Mouse (Mus musculus): ENCODE results near the gene Zar1l. TPM values are rescaled to one million over a fixed set of nuclear protein-coding genes. Genes with fewer than 3 reads are reported as not detected.
"Not testable (repeated sequence)": the region's sequence is repeated elsewhere in the genome, so short reads cannot be mapped to it uniquely, and the experiment has no call there.

Zar1l gene
- not detected for total RNA-seq (2021)
- long read RNA-seq, experiment 1, result 0 reads
- long read RNA-seq, experiment 2, result 0 reads

DNA sequence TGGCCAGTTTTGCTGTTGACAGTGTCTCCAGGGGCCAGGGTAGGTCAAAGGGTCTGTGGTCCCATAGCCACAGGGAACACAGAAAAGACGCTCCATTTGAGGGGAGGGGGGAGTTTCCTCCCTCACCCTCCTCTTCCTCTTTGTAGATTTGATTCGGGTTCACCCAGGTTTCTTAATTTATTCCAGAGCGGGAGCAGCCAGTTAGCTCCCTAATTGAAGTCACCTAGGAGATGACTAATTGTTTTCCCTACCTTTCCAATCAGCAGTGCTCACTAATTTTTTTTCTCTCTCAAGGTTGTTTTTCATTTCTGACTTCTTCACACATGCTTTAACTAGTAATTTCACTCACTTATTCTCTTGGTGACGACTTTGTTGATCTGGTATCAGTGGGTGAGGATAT, at the start of gene Zar1l:
Gene Zar1l, minus strand, starts transcription at position 101 of the 400 bp plus-strand sequence.
- no peak for DNase-seq

DNA sequence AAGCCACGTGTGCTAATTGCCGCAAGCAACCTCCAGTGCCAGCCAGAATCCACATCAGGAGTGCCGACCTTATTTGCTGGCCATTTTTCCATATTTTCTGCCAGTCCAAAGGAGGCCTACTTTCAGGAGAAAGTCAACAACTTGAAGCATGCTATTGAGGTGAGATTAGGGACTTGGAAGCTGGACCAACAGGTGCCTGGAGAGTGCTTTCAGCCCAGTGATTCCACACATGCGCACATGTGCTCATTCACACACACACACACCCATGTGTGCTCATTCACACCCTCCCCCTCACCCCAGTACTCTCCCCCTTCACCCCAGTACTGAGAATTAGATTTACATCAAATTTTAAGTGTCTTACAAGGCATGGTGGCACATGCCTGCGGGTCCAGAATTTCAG, 49.0 kb upstream of the Zar1l start:
- DNase-seq, result no peak

DNA sequence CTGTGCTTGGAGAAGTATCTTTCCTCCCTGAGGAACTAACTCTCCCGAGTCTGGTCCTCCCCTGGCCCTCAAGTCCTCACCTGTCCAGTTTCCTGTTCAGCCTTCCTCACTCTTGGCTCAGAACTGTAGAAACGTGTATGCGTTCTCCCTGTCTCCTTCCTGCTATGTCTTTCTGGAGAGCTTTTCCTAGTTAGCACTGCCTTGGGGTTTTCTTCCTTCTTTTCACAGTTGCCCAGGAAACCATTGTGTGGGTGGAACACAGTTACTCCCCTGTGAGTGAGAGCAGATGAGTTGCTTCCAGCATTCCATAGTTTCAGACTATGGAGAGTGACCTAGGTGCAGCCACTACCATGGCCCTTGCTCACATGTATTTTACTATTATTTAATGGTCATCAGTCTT, 48.3 kb upstream of the Zar1l start:
- no peak for DNase-seq

DNA sequence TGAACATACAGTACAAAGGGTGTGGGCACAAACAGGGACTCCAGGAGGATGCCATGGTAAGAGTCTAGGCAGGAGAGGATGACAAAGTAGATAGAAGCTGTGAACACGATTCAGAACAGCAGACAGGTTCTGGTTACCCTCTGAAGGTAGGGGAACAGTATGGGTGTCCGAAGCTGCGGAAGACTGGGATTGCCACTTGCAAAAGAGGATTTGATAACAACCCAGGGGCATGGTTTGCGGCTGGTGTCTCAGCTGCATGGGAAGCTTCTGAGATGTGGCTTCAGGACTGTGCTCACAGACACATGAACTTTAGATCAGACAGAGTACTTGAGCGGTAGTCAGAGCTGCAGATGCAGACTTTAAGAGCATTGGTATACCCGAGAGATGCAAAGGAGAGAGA, 46.5 kb upstream of the Zar1l start:
- no peak for DNase-seq

DNA sequence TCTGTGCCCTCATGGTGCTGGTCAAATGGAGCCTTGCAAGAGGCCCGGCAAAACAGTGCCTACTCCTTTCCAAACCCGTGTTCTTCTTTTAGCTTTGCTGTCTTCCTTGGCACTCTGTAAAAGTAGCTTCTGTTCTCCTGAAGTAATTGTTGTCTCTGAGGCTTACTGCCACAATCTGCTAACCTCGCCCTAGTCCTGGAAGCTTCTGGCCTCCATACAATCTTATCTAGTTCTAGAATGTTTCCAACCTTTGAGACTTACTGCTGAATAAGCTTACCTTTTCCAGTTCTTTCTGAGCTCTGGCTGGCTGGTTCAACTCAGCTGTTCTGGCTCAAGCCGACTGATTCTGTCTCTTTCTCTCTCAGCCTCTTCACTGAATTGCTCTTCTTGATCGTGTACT, 43.8 kb upstream of the Zar1l start:
- no peak for DNase-seq

DNA sequence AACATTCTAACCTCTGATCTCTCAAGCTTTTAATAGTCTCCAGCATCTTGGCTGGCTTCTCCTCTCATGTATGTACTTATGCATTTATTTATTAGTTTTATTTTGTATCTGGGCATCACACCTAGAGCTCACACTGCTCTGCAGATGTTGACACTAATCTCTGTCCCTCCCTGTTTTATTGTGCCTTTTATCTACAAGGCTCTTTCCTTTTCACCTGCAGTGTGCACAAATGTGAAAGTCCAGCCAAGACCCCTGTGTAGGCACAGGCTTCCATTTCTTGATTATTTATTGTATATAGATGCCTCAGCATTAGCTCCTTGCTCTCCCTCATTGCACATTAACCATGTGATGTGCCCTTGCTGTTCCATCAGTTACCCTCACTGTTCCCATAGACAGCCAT, 43.4 kb upstream of the Zar1l start:
- no peak for DNase-seq

DNA sequence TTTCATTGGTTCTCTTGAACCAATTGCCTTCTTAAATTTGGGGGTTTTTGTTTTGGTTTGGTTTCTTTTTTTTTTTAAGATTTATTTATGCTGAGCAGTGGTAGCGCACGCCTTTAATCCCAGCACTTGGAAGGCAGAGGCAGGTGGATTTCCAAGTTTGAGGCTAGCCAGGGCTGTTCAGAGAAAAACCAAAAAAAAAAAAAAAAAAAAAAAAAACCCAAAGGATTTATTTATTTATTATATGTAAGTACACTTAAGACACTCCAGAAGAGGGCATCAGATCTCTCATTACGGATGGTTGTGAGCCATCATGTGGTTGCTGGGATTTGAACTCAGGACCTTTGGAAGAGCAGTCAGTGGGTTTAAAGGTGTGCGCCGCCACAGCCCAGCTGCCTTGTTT, 42.9 kb upstream of the Zar1l start:
- no peak for DNase-seq

DNA sequence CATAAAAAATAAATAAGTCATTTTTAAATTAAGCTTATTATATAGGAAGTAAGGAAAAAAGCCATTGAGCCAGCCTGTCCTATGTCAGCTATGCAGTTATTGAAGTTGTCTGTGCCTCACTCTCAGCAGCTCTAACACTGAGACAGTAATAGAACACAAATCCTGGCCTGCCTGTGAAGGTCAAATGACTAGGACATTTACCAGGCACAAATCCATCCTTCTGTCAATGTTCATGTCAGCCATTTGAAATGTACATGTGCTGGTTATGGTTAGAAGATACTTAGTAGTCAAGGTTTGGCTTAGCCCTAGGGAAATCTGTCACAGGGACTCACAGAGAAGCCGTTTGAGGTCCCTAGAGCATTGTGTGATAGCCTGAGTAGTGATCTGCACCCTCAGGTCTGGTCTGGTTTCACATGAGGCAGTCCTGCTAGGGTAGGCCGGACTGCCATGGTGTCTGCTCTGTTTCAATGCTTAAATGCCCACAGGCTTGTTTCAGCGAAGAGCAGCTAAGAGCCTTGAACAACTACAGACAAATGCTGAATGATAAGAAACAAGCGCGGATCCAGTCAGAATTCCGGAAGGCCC, 41.6 kb upstream of the Zar1l start:
- DNase-seq, result peak in 1 of 2 experiments; percentile 14

DNA sequence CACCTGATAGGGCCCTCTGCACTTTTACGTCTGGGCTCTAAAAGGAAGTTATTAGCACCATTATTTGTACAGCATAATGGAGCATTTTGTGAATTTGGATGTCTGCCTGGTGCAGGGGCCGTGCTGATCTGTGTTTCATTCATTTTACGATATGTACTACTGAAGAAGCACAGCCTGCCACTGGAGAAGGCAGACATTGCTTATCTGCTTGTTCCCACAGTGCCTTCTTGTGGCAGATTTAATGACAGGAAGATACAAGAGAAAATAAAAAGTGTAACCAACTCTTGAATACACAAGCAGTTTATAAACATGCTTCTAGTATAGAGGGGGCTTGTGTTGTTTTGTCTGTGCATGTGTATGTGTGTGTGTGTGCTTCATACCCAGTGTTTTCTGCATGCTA, 33.7 kb upstream of the Zar1l start:
- no peak for DNase-seq

DNA sequence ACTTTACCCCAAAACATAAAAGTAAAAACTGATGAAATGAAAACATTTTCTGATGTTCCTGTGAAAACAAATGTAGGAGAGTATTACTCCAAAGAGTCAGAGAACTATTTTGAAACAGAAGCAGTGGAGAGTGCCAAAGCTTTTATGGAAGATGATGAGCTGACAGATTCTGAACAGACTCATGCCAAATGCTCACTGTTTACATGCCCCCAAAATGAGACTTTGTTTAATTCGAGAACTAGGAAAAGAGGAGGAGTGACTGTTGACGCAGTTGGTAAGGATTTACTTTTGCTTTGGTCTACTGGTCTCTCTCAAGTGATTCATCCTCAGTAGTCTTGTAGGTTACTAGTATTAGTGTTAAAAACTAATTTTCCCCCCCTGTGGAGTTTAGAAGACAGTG, 25.2 kb upstream of the Zar1l start:
- no peak for DNase-seq

DNA sequence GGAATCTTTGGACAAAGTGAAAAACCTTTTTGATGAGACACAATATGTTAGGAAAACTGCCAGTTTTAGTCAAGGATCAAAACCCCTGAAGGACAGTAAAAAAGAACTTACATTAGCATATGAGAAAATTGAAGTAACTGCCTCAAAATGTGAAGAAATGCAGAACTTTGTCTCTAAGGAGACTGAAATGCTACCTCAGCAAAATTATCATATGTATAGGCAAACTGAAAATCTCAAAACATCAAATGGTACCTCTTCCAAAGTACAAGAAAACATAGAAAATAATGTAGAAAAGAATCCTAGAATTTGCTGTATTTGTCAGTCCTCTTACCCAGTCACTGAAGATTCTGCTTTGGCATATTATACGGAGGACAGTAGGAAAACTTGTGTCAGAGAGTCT, 23.3 kb upstream of the Zar1l start:
- no peak for DNase-seq

DNA sequence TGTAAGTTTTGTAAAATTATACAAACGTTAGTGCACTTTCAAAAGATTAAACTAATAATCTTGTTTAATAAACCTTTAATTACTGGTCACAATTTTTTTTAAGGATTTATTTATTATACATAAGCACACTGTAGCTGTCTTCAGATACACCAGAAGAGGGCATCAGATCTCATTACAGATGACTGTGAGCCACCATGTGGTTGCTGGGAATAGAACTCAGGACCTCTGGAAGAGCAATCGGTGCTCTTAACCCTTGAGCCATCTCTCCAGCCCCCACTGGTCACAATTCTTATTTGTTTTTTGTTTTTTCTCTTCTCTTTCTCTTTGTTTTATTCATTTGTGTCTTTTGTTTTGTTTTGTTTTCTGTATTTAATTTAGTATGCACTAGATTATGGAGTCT, 7.3 kb upstream of the Zar1l start:
- no peak for DNase-seq

DNA sequence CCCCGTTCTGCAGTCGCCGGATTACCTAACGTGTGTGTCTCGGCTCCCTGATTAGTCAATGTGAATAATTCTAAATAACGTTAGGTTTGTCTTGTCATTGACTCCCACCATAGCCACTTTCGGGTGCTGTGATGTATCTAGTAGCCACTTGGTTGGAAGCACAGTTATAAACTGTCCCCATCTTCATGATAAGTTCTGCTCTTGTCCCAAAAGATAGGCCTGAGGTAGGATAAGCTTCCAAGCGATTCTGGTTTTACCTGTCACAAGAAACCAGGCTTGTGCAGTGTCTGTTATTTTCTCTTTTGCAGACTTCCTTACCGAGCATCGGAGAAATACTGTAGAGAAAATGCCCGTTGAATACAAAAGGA, 4.9 kb upstream of the Zar1l start:
- no peak for DNase-seq

DNA sequence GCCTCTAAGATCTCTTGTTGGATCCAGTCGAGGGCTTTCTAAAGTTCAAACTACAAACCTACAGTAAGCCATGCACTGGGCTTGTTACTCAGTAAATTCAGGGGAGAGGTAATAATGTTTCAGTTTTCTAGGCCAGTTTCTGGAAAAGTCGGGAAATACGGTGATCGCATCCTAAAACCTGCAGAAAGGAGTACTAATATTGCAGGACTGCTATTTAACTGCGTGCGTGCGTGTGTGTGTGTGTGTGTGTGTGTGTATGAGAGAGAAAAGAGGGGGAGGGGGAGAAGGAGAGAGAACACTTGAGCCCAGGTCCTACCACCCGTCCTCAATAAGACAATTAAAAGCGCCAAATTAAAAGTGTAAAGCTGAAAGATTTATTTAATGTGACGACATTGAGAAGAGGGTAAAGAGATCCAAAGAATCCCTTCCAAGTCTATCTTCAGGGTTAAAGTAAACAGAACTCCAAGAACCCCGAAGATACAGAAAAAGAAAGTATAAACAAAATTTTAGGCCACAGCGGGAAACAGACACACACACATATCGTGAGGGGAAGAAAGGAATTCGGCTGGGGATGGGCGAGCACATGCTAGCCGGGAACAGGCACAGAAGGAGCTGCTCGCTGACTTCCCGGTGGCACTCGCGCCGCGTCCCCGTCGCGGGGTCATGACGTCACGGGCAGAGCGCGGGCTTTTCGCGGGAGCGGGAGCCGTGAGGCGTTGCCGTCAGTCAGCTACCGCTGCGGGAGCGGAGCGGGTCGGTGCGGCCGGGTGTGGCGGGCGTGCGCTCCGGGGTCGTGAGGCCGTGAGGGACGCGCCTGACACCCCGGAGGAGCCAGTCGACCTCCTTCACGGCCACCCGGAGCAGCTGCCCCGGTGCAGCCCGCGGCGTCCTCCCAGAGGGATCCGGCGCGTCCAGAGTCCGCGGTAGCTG, 4.2 kb upstream of the Zar1l start, which contains the start of gene Brca2:
Gene Brca2, plus strand, starts transcription at position 694 of the 930 bp plus-strand sequence.
- peak; percentile 92 to 94 for DNase-seq

DNA sequence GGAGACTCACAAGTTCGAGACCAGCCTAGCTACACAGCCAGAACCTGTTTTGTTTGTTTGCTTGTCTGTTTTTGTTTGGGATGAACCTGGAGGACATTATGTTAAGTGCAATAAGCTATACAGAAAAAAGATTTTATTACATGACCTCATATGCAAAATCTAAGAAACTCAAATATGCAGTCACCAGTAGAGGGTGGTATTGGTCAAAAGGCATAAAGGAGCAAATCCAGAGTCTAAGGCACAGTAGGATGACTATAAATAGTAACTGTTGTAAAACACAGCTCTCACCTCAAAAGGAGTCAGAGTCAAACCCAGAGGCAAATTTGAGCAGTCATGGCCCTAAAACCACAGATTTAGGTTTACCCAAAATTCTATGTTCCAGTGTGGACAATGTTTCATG, 1.6 kb upstream of the Zar1l start:
- peak in 1 of 2 experiments; percentile 20 for DNase-seq

DNA sequence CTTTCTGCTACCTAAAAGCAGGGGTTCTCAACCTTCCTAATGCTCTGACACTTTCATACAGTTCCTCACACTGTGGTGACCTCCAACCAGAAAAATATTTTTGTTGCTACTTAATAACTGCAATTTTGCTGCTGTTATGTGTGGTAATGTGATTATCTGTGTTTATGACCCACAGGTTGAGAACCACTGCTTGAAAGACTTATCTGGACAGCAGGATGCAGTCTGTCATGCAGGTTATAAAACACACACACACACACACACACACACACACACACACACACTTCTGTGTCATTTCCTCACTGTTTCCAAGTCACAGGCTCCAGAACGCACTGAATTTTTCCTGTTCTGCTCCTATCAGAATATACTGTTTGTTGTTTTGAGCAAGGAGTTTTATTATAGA, 3.9 kb downstream of the Zar1l start:
- no peak for DNase-seq

DNA sequence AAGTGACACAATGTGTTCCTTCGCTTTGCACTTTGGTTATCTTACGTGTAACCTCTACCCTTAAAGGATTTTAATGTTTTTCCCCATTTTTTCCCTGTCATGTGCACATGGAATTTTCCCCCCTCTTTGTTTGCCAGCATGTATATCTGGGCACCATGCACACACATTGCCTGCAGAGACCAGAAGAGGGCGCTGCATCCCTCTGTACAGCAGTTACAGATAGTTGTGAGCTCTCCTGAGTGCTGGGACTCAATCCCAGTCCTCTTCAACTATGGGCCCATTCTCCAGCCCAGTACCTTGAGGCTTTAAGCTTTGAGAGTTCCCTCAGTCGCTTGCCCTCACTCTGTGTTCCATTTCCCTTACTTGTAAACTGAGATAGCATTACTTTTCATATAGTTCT, 4.7 kb downstream of the Zar1l start:
- DNase-seq, result no peak

DNA sequence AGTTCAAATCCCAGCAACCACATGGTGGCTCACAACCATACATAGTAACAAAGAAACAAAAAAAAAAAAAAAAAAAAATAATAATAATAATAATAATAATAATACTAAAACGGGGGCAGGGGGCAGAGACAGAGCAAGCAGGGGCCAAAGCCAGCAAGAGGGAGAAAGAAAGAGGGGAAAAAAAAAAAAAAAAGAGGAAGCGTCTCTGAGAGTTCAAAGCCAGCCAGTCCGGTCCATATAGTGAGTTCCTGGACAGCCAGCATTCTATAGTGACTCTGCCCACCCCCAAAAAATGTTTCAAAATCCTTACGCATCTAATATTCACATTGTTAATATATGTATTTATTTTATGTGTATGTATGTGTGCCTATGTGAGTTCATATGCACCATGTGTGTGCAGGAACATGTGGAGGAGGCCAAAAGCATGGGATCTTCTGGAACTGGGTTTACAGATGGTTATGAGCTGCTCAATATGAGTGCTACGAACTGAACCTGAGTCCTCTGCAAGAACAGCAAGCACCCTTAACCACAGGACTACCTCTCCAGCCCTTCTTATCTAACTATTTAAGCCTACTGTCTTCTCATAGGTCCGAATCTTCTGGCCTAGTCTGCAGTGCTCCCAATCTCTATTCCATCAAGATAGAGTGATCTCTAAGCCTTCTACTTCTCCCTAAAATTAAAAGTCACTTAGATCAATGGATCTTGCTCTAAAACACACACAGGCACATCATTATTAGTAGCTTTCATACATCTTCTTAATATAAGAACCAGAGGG, 7.3 kb downstream of the Zar1l start:
- DNase-seq, result no peak

DNA sequence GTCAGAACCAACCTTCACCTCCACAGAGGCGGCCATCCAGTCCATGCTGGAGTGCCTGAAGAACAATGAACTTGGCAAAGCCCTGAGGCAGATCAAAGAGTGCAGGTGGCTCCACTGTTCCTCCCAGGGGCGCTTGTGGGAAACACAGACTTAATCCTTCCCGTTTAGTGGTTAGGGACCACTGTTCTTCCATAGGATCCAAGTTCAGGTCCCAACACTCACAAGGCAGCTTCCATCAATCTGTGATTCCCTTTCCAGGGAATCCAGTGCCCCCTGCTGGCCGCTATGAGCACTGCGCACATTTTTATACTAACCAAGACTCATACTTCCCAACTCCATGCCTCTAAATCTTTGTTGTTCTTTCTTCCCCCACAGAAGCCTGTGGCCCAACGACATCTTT, 22.2 kb downstream of the Zar1l start:
- DNase-seq, result peak; percentile 20 to 76

DNA sequence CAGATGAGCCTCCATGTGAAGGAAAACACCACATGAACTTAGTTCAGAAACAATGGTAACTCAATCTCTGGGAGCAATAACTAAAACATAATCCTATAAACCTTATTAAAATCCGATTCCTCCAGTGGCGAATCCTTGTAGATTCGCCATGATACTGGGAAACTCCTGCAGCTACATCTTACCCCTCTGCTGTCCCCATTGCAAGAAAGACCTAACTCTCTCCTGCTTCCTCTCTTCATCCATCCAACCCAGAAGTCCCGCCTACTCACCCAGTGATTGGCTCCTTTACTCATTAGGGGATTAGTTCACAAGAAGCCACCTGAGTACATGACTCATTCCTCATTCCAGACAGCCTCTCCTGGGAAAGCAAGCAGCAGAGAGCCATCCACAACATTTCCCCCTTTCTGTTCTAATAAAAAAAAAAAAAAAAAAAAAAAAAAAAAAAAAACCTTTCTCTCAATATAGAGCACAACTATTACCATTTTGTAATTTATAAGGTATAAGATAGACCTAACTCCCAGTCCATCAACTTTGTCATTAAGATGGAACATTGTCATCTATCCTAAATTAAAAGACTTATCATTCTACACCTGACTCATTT, 26.3 kb downstream of the Zar1l start:
- not testable (repeated sequence) for DNase-seq

DNA sequence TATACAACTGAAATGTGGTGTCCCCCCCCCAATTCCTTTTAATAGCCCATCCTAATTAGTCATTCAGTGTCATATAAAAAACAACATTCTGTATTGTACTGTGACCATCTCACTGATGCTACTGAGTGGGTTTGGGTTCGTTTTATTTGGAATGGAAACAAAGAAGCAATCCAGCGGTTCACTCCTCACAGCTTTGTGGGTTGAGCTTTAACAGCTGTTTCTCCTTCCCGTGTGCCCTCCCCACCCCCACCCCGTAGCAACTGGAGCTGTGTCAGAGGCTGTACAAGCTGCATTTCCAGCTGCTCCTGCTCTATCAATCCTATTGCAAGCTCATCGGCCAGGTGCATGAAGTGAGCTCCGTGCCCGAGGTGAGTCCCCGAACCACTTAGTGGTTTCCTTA, 27.1 kb downstream of the Zar1l start:
- DNase-seq, result no peak

DNA sequence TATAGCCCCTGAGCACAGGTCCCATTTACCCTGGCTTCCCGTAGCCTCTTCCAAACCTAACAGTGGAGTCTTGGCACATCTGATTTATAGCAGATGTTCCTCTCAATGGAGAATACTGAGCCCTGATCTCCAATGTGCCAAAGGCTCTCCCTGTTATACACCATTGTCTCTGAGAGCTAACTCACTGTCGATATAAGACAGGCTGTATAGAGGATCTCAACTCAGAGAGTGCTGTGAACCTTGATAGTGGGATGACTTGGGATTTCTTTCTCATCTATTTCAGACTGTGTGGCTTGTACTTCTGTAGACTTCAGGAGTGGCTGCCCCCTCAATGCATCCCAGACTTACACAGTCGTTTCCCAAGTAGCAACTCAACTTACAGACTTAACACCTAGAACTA, 27.7 kb downstream of the Zar1l start:
- no peak for DNase-seq

DNA sequence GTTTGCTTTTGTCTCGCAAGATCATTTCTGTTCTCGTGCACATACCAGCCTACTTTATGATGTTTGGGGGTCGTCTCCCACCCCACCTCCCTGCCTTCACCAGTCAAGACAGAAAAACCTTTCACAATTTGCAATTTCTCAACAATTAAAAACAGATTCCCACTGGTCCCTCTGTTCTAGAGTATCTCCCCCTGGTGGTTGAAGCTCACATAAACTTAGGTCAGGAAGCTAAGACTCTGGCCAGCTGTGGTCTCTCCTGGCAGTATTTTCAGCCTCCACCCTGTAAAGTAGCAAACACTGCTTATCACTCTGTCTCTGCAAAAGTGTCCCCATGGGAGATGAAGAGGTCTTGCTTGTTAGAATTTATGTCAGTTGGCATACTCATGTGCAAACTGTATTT, 32.8 kb downstream of the Zar1l start:
- peak; percentile 70 to 79 for DNase-seq

All from heart, adult 18-20 months (tissue).